Mouse (Mus musculus) embryonic facial prominence, embryonic 10.5 days (tissue): ENCODE results near the gene Tmem242. TPM values are rescaled to one million over a fixed set of nuclear protein-coding genes. Genes with fewer than 3 reads are reported as not detected.

ENCODE experiments used
- DNase-seq: peaks from one replicate; pipeline ENCODE4 v3.0.0-alpha.2; 2017; ENCODE audit warnings: low spot score
- H3K27ac ChIP-seq: fragments of 300-500 bp; sonication (generic); replicated peaks from 2 replicates; pipeline ENCODE4 v1.5.1; 2016; ENCODE audit warnings: mild to moderate bottlenecking
- H3K27me3 ChIP-seq: fragments of 300-500 bp; sonication (generic); replicated peaks from 2 replicates; pipeline ENCODE4 v1.6.1; 2016; ENCODE audit warnings: low read depth, mild to moderate bottlenecking; ENCODE audit not compliant: poor library complexity, severe bottlenecking
- H3K36me3 ChIP-seq: fragments of 300-500 bp; sonication (generic); replicated peaks from 2 replicates; pipeline ENCODE4 v1.6.1; 2016; ENCODE audit warnings: mild to moderate bottlenecking, moderate library complexity
- H3K4me1 ChIP-seq: fragments of 300-500 bp; sonication (generic); 2 replicates; pipeline ENCODE4 v1.6.1; 2016
- H3K4me3 ChIP-seq: fragments of 300-500 bp; sonication (generic); 2 replicates; pipeline ENCODE4 v1.5.1; 2016; ENCODE audit warnings: mild to moderate bottlenecking, moderate library complexity
- H3K9me3 ChIP-seq: fragments of 300-500 bp; sonication (generic); 2 replicates; pipeline ENCODE4 v1.6.1; 2016; ENCODE audit warnings: mild to moderate bottlenecking
- WGBS: fragments of 180-500 bp; shearing (Covaris S2); methylation state at CpG from one replicate; pipeline ENCODE4 v1.1.7; 2016; 5-methylcytosine and 5-hydroxymethylcytosine counted together
- polyA plus RNA-seq: library from polyadenylated mRNA; unstranded; fragments of >200 nt; fragmentation: Nextera tagmentation; extraction: Ambion mirVana; gene quantifications from 2 replicates; pipeline ENCODE4 v1.2.1, GENCODE M21; 2016

The Tmem242 gene
- polyA plus RNA-seq, 1 experiment from 2014 or later, result 137 TPM

GRCm38 (mm10) chr17:5412301-5412700 is 27.8 kb downstream of the Tmem242 start:
- Histone ChIP-seq H3K27me3 (0 out of 2 replicates have a peak, but pooled peaks cover 5% of the 10 kb centered on the region), H3K4me1 (no peaks in the 10 kb centered on the region), H3K36me3 (peaks cover 50% of the 10 kb centered on the region), H3K27ac (no peak overlapping the region), H3K4me3 (no peak overlapping the region), H3K9me3 (no peaks in the 10 kb centered on the region)
- no peak for DNase-seq
- 95% methylated on average over 8 of the region's 8 CpGs for WGBS

- DNase-seq, result no peak
- Histone ChIP-seq H3K36me3 (peaks cover 45% of the 10 kb centered on the region), H3K27ac (no peak overlapping the region), H3K4me1 (0 out of 2 replicates have a peak, but pooled peaks cover 3% of the 10 kb centered on the region), H3K27me3 (peaks cover 10% of the 10 kb centered on the region; the same call in 1 of the 2 replicates), H3K4me3 (no peak overlapping the region), H3K9me3 (no peaks in the 10 kb centered on the region)
- WGBS, result 93% methylated on average over 17 of the region's 17 CpGs
Observed at GRCm38 (mm10) chr17:5411205-5411604, 28.9 kb downstream of the Tmem242 start.

DNA sequence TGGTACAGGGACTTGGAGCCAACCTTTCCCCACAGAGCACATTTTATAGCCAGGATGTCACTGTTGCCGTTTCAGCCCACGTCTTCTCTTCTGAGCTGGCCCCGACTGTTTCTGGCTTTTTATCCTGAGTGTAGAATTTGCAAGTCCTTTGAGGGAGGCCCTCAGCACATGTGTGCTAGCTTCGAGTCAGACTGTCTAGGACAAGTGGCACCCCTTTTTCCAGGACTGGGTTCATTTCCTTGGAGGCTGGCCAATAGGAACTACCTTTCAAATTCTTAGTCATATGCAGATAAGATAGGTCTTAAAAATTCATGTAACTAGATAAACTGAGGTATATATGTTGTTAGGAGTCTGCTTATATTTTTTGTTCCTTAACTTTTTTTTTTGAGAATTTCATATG is 29.7 kb downstream of the Tmem242 start:
- Histone ChIP-seq H3K4me1 (peaks cover 3% of the 10 kb centered on the region), H3K4me3 (no peak overlapping the region), H3K27me3 (peaks cover 17% of the 10 kb centered on the region), H3K27ac (no peak overlapping the region), H3K9me3 (no peaks in the 10 kb centered on the region), H3K36me3 (peaks cover 45% of the 10 kb centered on the region)
- 93% methylated on average over 4 of the region's 4 CpGs for WGBS
- no peak for DNase-seq

GRCm38 (mm10) chr17:5407030-5407429 is 33.0 kb downstream of the Tmem242 start:
- no peak for DNase-seq
- Histone ChIP-seq H3K36me3 (peaks cover 25% of the 10 kb centered on the region), H3K27me3 (peaks cover 43% of the 10 kb centered on the region), H3K9me3 (no peaks in the 10 kb centered on the region), H3K4me3 (no peak overlapping the region), H3K4me1 (peaks cover 25% of the 10 kb centered on the region), H3K27ac (no peak overlapping the region)
- WGBS, result 84% methylated on average over 6 of the region's 6 CpGs

- Histone ChIP-seq H3K9me3 (no peaks in the 10 kb centered on the region), H3K27me3 (peaks cover 43% of the 10 kb centered on the region), H3K27ac (no peak overlapping the region), H3K4me1 (peaks cover 28% of the 10 kb centered on the region), H3K36me3 (peaks cover 21% of the 10 kb centered on the region), H3K4me3 (no peak overlapping the region)
- DNase-seq, result no peak
- WGBS, result 47% methylated on average over 10 of the region's 10 CpGs
Observed at GRCm38 (mm10) chr17:5406566-5406965, 33.5 kb downstream of the Tmem242 start.

DNA sequence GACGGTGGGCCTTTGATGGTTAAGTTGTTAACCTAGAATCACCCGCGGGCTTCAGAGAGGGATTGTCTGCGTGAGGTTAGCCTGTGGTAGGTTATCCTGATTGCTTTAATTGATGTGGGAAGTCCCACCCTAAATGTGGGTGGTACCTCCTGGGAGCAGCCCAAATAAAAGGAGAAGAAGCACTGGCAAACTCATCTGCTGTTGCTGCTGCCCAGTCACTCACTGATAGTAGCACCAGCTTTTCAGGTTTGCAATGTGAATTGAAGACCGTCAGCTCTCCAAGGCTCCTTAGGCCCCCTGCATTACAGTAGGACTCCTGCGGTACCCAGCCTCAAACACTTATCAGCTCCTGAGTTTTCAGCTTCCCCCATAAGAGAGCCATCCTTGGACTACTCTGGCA is 36.2 kb downstream of the Tmem242 start:
- Histone ChIP-seq H3K27ac (no peak overlapping the region), H3K9me3 (no peaks in the 10 kb centered on the region), H3K27me3 (peaks cover 54% of the 10 kb centered on the region), H3K4me1 (peaks cover 30% of the 10 kb centered on the region), H3K36me3 (no peaks in the 10 kb centered on the region), H3K4me3 (no peak overlapping the region)
- no peak for DNase-seq
- 82% methylated on average over 6 of the region's 6 CpGs for WGBS

DNA sequence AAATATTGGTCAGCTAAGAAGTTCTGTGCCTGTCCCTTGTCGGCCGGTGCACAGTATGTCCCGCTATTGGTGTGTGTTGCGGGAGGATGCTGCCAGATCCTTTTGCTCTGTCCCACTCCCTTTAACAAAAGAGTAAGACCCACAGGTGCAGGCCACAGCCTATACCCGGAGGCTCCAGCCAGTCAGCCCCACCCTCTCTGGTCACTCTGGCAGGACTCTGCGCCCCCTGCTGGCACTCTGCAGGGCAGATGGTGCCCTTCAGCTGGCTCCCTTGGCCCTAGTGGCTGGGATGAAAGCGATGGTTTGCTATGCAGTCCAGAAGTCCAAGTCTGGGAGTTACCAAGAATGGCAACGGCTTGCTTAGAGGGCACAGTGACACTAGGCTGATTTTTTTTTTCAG is 37.4 kb downstream of the Tmem242 start:
- Histone ChIP-seq H3K9me3 (no peaks in the 10 kb centered on the region), H3K27ac (no peak overlapping the region), H3K4me3 (0 out of 2 replicates have a peak overlapping the region, but pooled peaks have one; percentile 32), H3K36me3 (no peaks in the 10 kb centered on the region), H3K27me3 (peaks cover 56% of the 10 kb centered on the region), H3K4me1 (peaks cover 31% of the 10 kb centered on the region)
- 27% methylated on average over 8 of the region's 8 CpGs for WGBS
- DNase-seq, result peak; percentile 87

DNA sequence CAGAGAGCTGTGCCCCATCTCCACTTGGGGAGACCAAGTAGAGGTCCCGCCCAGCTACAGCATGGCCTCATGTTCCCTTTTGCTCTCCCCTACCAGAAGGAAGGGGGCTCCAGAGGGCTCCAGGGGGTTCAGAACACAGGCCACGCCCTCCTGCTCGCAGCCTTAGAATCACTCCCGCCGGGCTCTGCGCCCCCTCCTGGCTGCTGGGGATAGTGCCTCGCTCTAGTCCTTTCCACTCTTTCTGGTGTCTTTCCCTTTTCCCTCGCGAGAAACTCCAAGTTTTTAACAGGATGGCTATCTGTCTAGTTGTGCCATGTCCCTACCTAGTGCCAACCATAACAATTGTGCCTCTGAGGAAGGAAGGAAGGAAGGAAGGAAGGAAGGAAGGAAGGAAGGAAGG is 38.0 kb downstream of the Tmem242 start:
- 6% methylated on average over 9 of the region's 9 CpGs for WGBS
- Histone ChIP-seq H3K4me1 (peaks cover 37% of the 10 kb centered on the region), H3K9me3 (no peaks in the 10 kb centered on the region), H3K4me3 (peak overlapping the region; percentile 32), H3K27ac (no peak overlapping the region), H3K36me3 (no peaks in the 10 kb centered on the region), H3K27me3 (peaks cover 55% of the 10 kb centered on the region)
- peak; percentile 85 for DNase-seq

DNA sequence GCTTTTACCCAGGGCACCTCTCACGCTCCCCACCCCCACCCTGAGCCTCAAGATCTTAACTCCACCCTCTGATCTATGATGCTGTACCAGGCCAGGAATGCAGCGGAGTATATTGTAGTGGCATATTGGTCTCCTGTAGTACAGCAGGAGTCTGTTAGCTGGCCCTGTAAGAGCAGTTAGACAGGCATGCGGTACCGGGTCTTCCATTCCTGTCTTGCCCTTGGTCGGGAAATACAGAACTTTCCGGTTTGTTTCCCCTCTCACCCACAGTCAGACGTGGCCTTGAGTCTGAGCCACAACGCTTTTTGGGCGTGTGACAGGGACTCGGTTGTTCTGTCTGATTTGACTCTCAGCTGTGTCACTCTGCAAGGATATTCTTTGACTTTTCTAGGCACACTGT is 38.8 kb downstream of the Tmem242 start:
- Histone ChIP-seq H3K4me3 (no peak overlapping the region), H3K4me1 (peaks cover 35% of the 10 kb centered on the region), H3K36me3 (no peaks in the 10 kb centered on the region), H3K9me3 (no peaks in the 10 kb centered on the region), H3K27me3 (peaks cover 57% of the 10 kb centered on the region), H3K27ac (no peak overlapping the region)
- DNase-seq, result no peak
- 90% methylated on average over 10 of the region's 10 CpGs for WGBS

DNA sequence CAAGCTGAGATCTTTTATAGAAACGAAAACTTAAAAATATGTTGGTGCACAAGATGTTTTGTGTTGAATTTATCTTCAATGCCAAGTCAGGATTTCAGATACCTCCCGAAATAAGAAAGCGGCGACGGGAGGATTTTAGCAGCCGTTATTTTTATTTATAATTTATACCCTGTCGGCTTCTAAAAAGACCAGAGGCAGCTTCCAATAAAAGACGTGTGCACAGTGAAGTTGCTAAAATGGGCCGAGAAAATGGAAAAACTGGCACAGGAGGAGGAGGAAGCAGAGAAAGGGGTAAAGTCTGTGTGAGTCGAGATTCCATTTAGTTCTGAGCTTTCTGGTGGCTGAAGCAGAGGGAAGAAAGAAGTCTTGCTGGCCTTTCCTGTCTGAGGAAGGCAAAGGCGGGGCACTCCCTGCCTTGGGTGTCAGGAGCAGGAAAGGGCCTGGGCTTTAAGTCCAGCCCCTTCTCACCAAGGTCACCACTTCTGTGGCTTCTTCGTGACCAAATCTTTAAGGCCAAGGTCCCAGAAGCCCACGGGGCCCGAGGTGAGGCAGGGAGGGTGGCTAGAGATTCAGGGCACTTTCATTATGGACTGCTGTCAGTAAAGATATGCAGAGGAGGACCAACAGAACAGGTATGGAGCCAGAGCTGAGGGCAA is 39.5 kb downstream of the Tmem242 start:
- 84% methylated on average over 14 of the region's 14 CpGs for WGBS
- no peak for DNase-seq
- Histone ChIP-seq H3K27ac (no peak overlapping the region), H3K9me3 (no peaks in the 10 kb centered on the region), H3K4me3 (no peak overlapping the region), H3K36me3 (no peaks in the 10 kb centered on the region), H3K27me3 (peaks cover 59% of the 10 kb centered on the region), H3K4me1 (peaks cover 35% of the 10 kb centered on the region)

GRCm38 (mm10) chr17:5397148-5398007 is 42.7 kb downstream of the Tmem242 start:
- no peaks in the 10 kb centered on the region for H3K36me3 ChIP-seq
- WGBS, result 30% methylated on average over 33 of the region's 33 CpGs
- no peak overlapping the region for H3K4me3 ChIP-seq
- 0 out of 2 replicates have a peak overlapping the region, but pooled peaks have one; percentile 30 for H3K27ac ChIP-seq
- peak; percentile 89 for DNase-seq
- peaks cover 17% of the 10 kb centered on the region for H3K4me1 ChIP-seq
- H3K27me3 ChIP-seq, result peaks cover 34% of the 10 kb centered on the region
- H3K9me3 ChIP-seq, result no peaks in the 10 kb centered on the region

GRCm38 (mm10) chr17:5396213-5396612 is 43.8 kb downstream of the Tmem242 start:
- Histone ChIP-seq H3K4me3 (no peak overlapping the region), H3K27me3 (peaks cover 33% of the 10 kb centered on the region), H3K9me3 (no peaks in the 10 kb centered on the region), H3K4me1 (peaks cover 10% of the 10 kb centered on the region; the same call in 1 of the 2 replicates), H3K27ac (no peak overlapping the region), H3K36me3 (no peaks in the 10 kb centered on the region)
- 80% methylated on average over 5 of the region's 5 CpGs for WGBS
- no peak for DNase-seq
